Mouse (Mus musculus) T-helper 17 cell (primary cell): ENCODE data around the gene Peli1.

Experiments
- in situ Hi-C, 2 experiments: fragments of 300-600 bp; cut with MboI, MseI; formaldehyde crosslinking; loops; 1 replicate in 1 of 2; 2 replicates in 1 of 2; pipeline ENCODE4 v1.15.1; 2025; ENCODE audit warnings: high pct_unique_total_duplicates in 2 of 2

Peli1 gene

GRCm38 (mm10) chr11:21139453-21139852 lies 48.4 kb downstream of the Peli1 start:
- in situ Hi-C loops, result no loop called here

- in situ Hi-C loops, result no loop called here
Observed at GRCm38 (mm10) chr11:21141242-21141641, 50.2 kb downstream of the Peli1 start.

GRCm38 (mm10) chr11:21141755-21142154 lies 50.7 kb downstream of the Peli1 start:
- in situ Hi-C loops, result no loop called here

GRCm38 (mm10) chr11:21149476-21149875 lies 58.4 kb downstream of the Peli1 start:
- in situ Hi-C loops, result no loop called here

- in situ Hi-C loops, result no loop called here
Observed at GRCm38 (mm10) chr11:21150316-21150715, 59.2 kb downstream of the Peli1 start.

- in situ Hi-C loops, result no loop called here
Observed at GRCm38 (mm10) chr11:21151672-21152071, 60.6 kb downstream of the Peli1 start.

GRCm38 (mm10) chr11:21153111-21153510 lies 62.0 kb downstream of the Peli1 start:
- in situ Hi-C loops, result no loop called here

GRCm38 (mm10) chr11:21157595-21157994 lies 66.5 kb downstream of the Peli1 start:
- in situ Hi-C loops, result no loop called here

- in situ Hi-C loops, result no loop called here
Observed at GRCm38 (mm10) chr11:21162093-21162492, 71.0 kb downstream of the Peli1 start.

GRCm38 (mm10) chr11:21163143-21163542 lies 72.1 kb downstream of the Peli1 start:
- in situ Hi-C loops, result no loop called here

- in situ Hi-C loops, result no loop called here
Observed at GRCm38 (mm10) chr11:21163673-21164072, 72.6 kb downstream of the Peli1 start.

- in situ Hi-C loops, result no loop called here
Observed at GRCm38 (mm10) chr11:21164312-21164993, 73.4 kb downstream of the Peli1 start.

GRCm38 (mm10) chr11:21164994-21165560 lies 74.0 kb downstream of the Peli1 start:
- in situ Hi-C loops, result loop anchor here in 1 of 2 experiments (5.0 kb wide), 1 partner anchor 83 kb away; no protein-coding TSS in a partner anchor

- in situ Hi-C loops, result loop anchor here in 1 of 2 experiments (5.0 kb wide), 1 partner anchor 84 kb away; no protein-coding TSS in a partner anchor
Observed at GRCm38 (mm10) chr11:21166495-21167096, 75.5 kb downstream of the Peli1 start.

GRCm38 (mm10) chr11:21168828-21169607 lies 77.9 kb downstream of the Peli1 start:
- in situ Hi-C loops, result loop anchor here in 1 of 2 experiments (5.0 kb wide), 1 partner anchor 87 kb away; no protein-coding TSS in a partner anchor

- in situ Hi-C loops, result loop anchor here in 1 of 2 experiments (5.0 kb wide), 1 partner anchor 87 kb away; no protein-coding TSS in a partner anchor
Observed at GRCm38 (mm10) chr11:21169608-21169860, 78.4 kb downstream of the Peli1 start.

GRCm38 (mm10) chr11:21172281-21172680 lies 81.2 kb downstream of the Peli1 start:
- in situ Hi-C loops, result loop anchor here (5.0 to 10.0 kb wide), 2 partner anchors 65 to 377 kb away; no protein-coding TSS in a partner anchor

GRCm38 (mm10) chr11:21173926-21174325 lies 82.8 kb downstream of the Peli1 start:
- in situ Hi-C loops, result loop anchor here (5.0 to 10.0 kb wide), 2 partner anchors 67 to 379 kb away; no protein-coding TSS in a partner anchor

GRCm38 (mm10) chr11:21174396-21174795 lies 83.3 kb downstream of the Peli1 start:
- in situ Hi-C loops, result loop anchor here (5.0 to 10.0 kb wide), 2 partner anchors 67 to 380 kb away; no protein-coding TSS in a partner anchor

- in situ Hi-C loops, result loop anchor here in 1 of 2 experiments (10.0 to 25.0 kb wide), 2 partner anchors 380 to 387 kb away; partner anchors contain the start of genes Mdh1 and Wdpcp
Observed at GRCm38 (mm10) chr11:21175063-21175462, 84.0 kb downstream of the Peli1 start.

- in situ Hi-C loops, result loop anchor here in 1 of 2 experiments (10.0 to 25.0 kb wide), 2 partner anchors 382 to 386 kb away; partner anchors contain the start of genes Mdh1 and Wdpcp
Observed at GRCm38 (mm10) chr11:21176491-21176890, 85.4 kb downstream of the Peli1 start.
